Mouse (Mus musculus) ES-E14 (cell line): ENCODE measurements around the gene Gpm6b. TPM values are rescaled to one million over a fixed set of nuclear protein-coding genes. Genes with fewer than 3 reads are reported as not detected.

Source experiments
- DNase-seq: peaks from one replicate; pipeline ENCODE4 v3.0.0-alpha.2; 2013; ENCODE audit warnings: low read depth, low spot score
- H3K27ac ChIP-seq: 2 replicates; pipeline ENCODE4 v1.5.1; 2012; ENCODE audit warnings: low read depth, mild to moderate bottlenecking, low read length, moderate library complexity, mixed read lengths; ENCODE audit not compliant: poor library complexity, insufficient read depth, severe bottlenecking
- H3K36me3 ChIP-seq: 2 replicates; pipeline ENCODE4 v1.6.1; 2012; ENCODE audit warnings: mild to moderate bottlenecking, low read length, moderate library complexity, mixed read lengths; ENCODE audit not compliant: control insufficient read depth, poor library complexity, insufficient read depth, severe bottlenecking
- H3K4me1 ChIP-seq, 2 experiments: fragments of 150-350 bp in 1 of 2; sonication (generic) in 1 of 2; 2 replicates each; pipeline ENCODE4 v1.6.1; 2012; ENCODE audit warnings: low read length in 2 of 2, mild to moderate bottlenecking in 1 of 2, mixed read lengths in 1 of 2; ENCODE audit not compliant: control insufficient read depth in 2 of 2, insufficient read depth in 2 of 2, poor library complexity in 1 of 2
- H3K4me3 ChIP-seq, 2 experiments: fragments of 150-350 bp in 1 of 2; sonication (generic) in 1 of 2; 2 replicates each; pipeline ENCODE4 v1.5.1; 2012; ENCODE audit warnings: low read length in 2 of 2, low read depth in 1 of 2, mild to moderate bottlenecking in 1 of 2, mixed read lengths in 1 of 2; ENCODE audit not compliant: insufficient read depth in 1 of 2, poor library complexity in 1 of 2, severe bottlenecking in 1 of 2
- H3K9ac ChIP-seq: 2 replicates; pipeline ENCODE4 v1.6.1; 2012; ENCODE audit warnings: low read depth, mild to moderate bottlenecking, low read length, mixed read lengths; ENCODE audit not compliant: poor library complexity, insufficient read depth, severe bottlenecking
- H3K9me3 ChIP-seq: fragments of 150-350 bp; sonication (generic); 2 replicates; pipeline ENCODE4 v1.6.1; 2012; ENCODE audit warnings: low read depth, mild to moderate bottlenecking, low read length; ENCODE audit not compliant: control insufficient read depth, insufficient read depth
- CHD2 ChIP-seq: IDR thresholded peaks from 2 replicates; pipeline ENCODE4 v1.6.1; 2014; ENCODE audit warnings: mild to moderate bottlenecking, low read depth, low read length, inconsistent platforms
- HCFC1 ChIP-seq: IDR thresholded peaks from 2 replicates; pipeline ENCODE4 v1.6.1; 2012; ENCODE audit warnings: low read length, inconsistent platforms, borderline replicate concordance; ENCODE audit not compliant: insufficient read depth
- MAFK ChIP-seq: IDR thresholded peaks from 2 replicates; pipeline ENCODE4 v1.6.1; 2014; ENCODE audit warnings: mild to moderate bottlenecking, low read depth, low read length, inconsistent platforms; ENCODE audit not compliant: insufficient read depth
- ZC3H11A ChIP-seq: IDR thresholded peaks from 2 replicates; pipeline ENCODE4 v1.6.1; 2012; ENCODE audit warnings: low read depth, mild to moderate bottlenecking, inconsistent platforms, low read length, borderline replicate concordance
- ZNF384 ChIP-seq: IDR thresholded peaks from 2 replicates; pipeline ENCODE4 v1.6.1; 2012; ENCODE audit warnings: low read depth, low read length, inconsistent platforms
- in situ Hi-C, 2 experiments: fragments of 600-800 bp; cut with MboI; formaldehyde crosslinking; loops; one replicate each; pipeline ENCODE4 v1.15.1; 2025; ENCODE audit warnings: low sequenced_read_pairs in 2 of 2, inconsistent platforms in 1 of 2; ENCODE audit not compliant: unreplicated experiment in 2 of 2
- total RNA-seq: library from RNA; depleted of rRNA; stranded (reverse); fragments of 300-350 nt; gene quantifications from 2 replicates; pipeline ENCODE4 v1.2.3, GENCODE M21; 2012

The Gpm6b gene
- total RNA-seq, 1 experiment = 1.0 TPM

GRCm38 (mm10) chrX:166344228-166345015 lies 105.7 kb downstream of the Gpm6b start:
- Histone ChIP-seq H3K27ac (no peak overlapping the region), H3K9ac (no peak overlapping the region), H3K9me3 (no peaks in the 10 kb centered on the region), H3K4me3 (no peak overlapping the region), H3K4me1 (no peaks in the 10 kb centered on the region), H3K36me3 (no peaks in the 10 kb centered on the region)
- DNase-seq = no peak
- in situ Hi-C loops = no loop called here
- no peak for TF ChIP-seq HCFC1
- TF ChIP-seq ZC3H11A = no peak
- TF ChIP-seq CHD2 = no peak
- no peak for TF ChIP-seq ZNF384
- no peak for TF ChIP-seq MAFK

- no peak overlapping the region for H3K27ac ChIP-seq
- TF ChIP-seq CHD2 = no peak
- no peak for TF ChIP-seq ZNF384
- no peak for TF ChIP-seq ZC3H11A
- TF ChIP-seq MAFK = no peak
- TF ChIP-seq HCFC1 = no peak
- H3K4me1 ChIP-seq = no peaks in the 10 kb centered on the region
- H3K9me3 ChIP-seq = no peaks in the 10 kb centered on the region
- no peak overlapping the region for H3K9ac ChIP-seq
- H3K4me3 ChIP-seq = no peak overlapping the region
- DNase-seq = no peak
- in situ Hi-C loops = no loop called here
- H3K36me3 ChIP-seq = no peaks in the 10 kb centered on the region
Measured at GRCm38 (mm10) chrX:166348086-166348485, 109.4 kb downstream of the Gpm6b start.

- Histone ChIP-seq H3K4me1 (no peaks in the 10 kb centered on the region), H3K9me3 (no peaks in the 10 kb centered on the region), H3K27ac (no peak overlapping the region), H3K9ac (no peak overlapping the region), H3K36me3 (no peaks in the 10 kb centered on the region), H3K4me3 (no peak overlapping the region)
- no peak for DNase-seq
- TF ChIP-seq MAFK (no peak), CHD2 (no peak), HCFC1 (no peak), ZNF384 (no peak), ZC3H11A (no peak)
- in situ Hi-C loops = no loop called here
Measured at GRCm38 (mm10) chrX:166348634-166349033, 109.9 kb downstream of the Gpm6b start.

GRCm38 (mm10) chrX:166351790-166352189 lies 113.1 kb downstream of the Gpm6b start:
- Histone ChIP-seq H3K4me1 (no peaks in the 10 kb centered on the region), H3K4me3 (no peak overlapping the region), H3K27ac (no peak overlapping the region), H3K9me3 (no peaks in the 10 kb centered on the region), H3K9ac (no peak overlapping the region), H3K36me3 (no peaks in the 10 kb centered on the region)
- in situ Hi-C loops = loop anchor here in 1 of 2 experiments (25.0 kb wide), 1 partner anchor 189 kb away; the partner anchor contains the start of gene Gemin8
- DNase-seq = peak; percentile 19
- TF ChIP-seq ZC3H11A (peak; percentile 59; the same call in 1 of the 2 replicates), CHD2 (no peak), ZNF384 (no peak), MAFK (no peak), HCFC1 (no peak)
